Mouse (Mus musculus) CH12.LX (cell line): ENCODE measurements at regions not wholly inside any gene's neighbourhood (a gene's known extent, or its start where the extent isn't known, plus 50 kb on each side); places are given as distances from the start of the nearest gene placed in this dataset.

Experiments used
- DNase-seq: peaks from one replicate; pipeline ENCODE4 v3.0.0-alpha.2; 2013; ENCODE audit errors: extremely low read depth
- H3K27ac ChIP-seq: 2 replicates; pipeline ENCODE4 v1.5.1; 2012; ENCODE audit warnings: low read depth, mild to moderate bottlenecking, control low read depth, moderate library complexity; ENCODE audit not compliant: insufficient read depth
- H3K27me3 ChIP-seq: replicated peaks from 2 replicates; pipeline ENCODE3; 2012; ENCODE audit warnings: inconsistent platforms
- H3K36me3 ChIP-seq, 2 experiments: replicated peaks in 1 of 2; 2 replicates each; pipeline versions ENCODE3 to v1.6.1; 2012; ENCODE audit warnings: inconsistent platforms in 1 of 2, low read length in 1 of 2, mild to moderate bottlenecking in 1 of 2, mixed read lengths in 1 of 2, moderate library complexity in 1 of 2; ENCODE audit not compliant: control insufficient read depth in 1 of 2, insufficient read depth in 1 of 2
- H3K4me1 ChIP-seq, 2 experiments: 2 replicates each; pipeline ENCODE4 v1.6.1; 2012; ENCODE audit warnings: inconsistent platforms in 1 of 2, moderate library complexity in 1 of 2; ENCODE audit not compliant: insufficient read depth in 2 of 2, control insufficient read depth in 1 of 2
- H3K4me2 ChIP-seq: 2 replicates; pipeline ENCODE4 v1.6.1; 2012; ENCODE audit warnings: low read depth, mild to moderate bottlenecking, control low read depth; ENCODE audit not compliant: poor library complexity, insufficient read depth, severe bottlenecking
- H3K4me3 ChIP-seq, 3 experiments: fragments of 150-350 bp in 1 of 3; sonication (generic) in 1 of 3; replicated peaks in 1 of 3; 2 replicates each; pipeline versions ENCODE3 to v1.5.1; 2011 to 2012; ENCODE audit warnings: low read depth in 2 of 3, low read length in 2 of 3, mild to moderate bottlenecking in 2 of 3, moderate library complexity in 2 of 3, control low read depth in 1 of 3, improper control_type of control experiment in 1 of 3, inconsistent platforms in 1 of 3, mixed read lengths in 1 of 3; ENCODE audit not compliant: poor library complexity in 1 of 3
- H3K79me2 ChIP-seq: replicated peaks from 2 replicates; pipeline ENCODE4 v1.6.1; 2012; ENCODE audit warnings: mild to moderate bottlenecking, moderate library complexity; ENCODE audit not compliant: control insufficient read depth, poor library complexity, insufficient read depth, severe bottlenecking; ENCODE audit errors: extremely low read depth
- H3K9ac ChIP-seq: 2 replicates; pipeline ENCODE4 v1.6.1; 2012; ENCODE audit warnings: low read depth, mild to moderate bottlenecking, control low read depth, moderate library complexity; ENCODE audit not compliant: insufficient read depth
- H3K9me3 ChIP-seq: replicated peaks from 2 replicates; pipeline ENCODE3; 2012; ENCODE audit warnings: low read length, inconsistent platforms, mixed read lengths
- BHLHE40 ChIP-seq: IDR thresholded peaks from 2 replicates; pipeline ENCODE4 v1.6.1; 2011; ENCODE audit warnings: mild to moderate bottlenecking, low read depth, low read length, improper control_type of control experiment
- CTCF ChIP-seq, 2 experiments: IDR thresholded peaks in 1 of 2; conservative IDR thresholded peaks in 1 of 2; 2 replicates each; pipeline ENCODE4 v1.5.1; 2011 to 2012; ENCODE audit warnings: low read depth in 2 of 2, low read length in 2 of 2, improper control_type of control experiment in 1 of 2, inconsistent platforms in 1 of 2, mild to moderate bottlenecking in 1 of 2, moderate library complexity in 1 of 2
- E2F4 ChIP-seq: IDR thresholded peaks from 2 replicates; pipeline ENCODE4 v1.6.1; 2011; ENCODE audit warnings: low read depth, low read length, improper control_type of control experiment; ENCODE audit not compliant: insufficient replicate concordance
- ELF1 ChIP-seq: IDR thresholded peaks from 2 replicates; pipeline ENCODE4 v1.6.1; 2014; ENCODE audit warnings: low read depth, mild to moderate bottlenecking, inconsistent platforms, low read length, improper control_type of control experiment
- ETS1 ChIP-seq: conservative IDR thresholded peaks from 2 replicates; pipeline ENCODE4 v1.6.1; 2012; ENCODE audit warnings: low read depth, mild to moderate bottlenecking, inconsistent platforms, low read length, improper control_type of control experiment, moderate library complexity
- GABPA ChIP-seq: IDR thresholded peaks from 2 replicates; pipeline ENCODE4 v1.6.1; 2012; ENCODE audit warnings: low read depth, low read length, improper control_type of control experiment, inconsistent platforms; ENCODE audit not compliant: insufficient replicate concordance
- HCFC1 ChIP-seq: IDR thresholded peaks from 2 replicates; pipeline ENCODE4 v1.6.1; 2012; ENCODE audit warnings: low read depth, mild to moderate bottlenecking, inconsistent platforms, low read length, improper control_type of control experiment
- JUN ChIP-seq: IDR thresholded peaks from 2 replicates; pipeline ENCODE4 v1.6.1; 2011; ENCODE audit warnings: low read depth, mild to moderate bottlenecking, low read length, improper control_type of control experiment, moderate library complexity; ENCODE audit not compliant: insufficient read depth
- KAT2A ChIP-seq: IDR thresholded peaks from 2 replicates; pipeline ENCODE4 v1.6.1; 2012; ENCODE audit warnings: low read length, improper control_type of control experiment, inconsistent platforms; ENCODE audit not compliant: insufficient replicate concordance
- MAFK ChIP-seq: IDR thresholded peaks from 2 replicates; pipeline ENCODE4 v1.6.1; 2011; ENCODE audit warnings: low read length, improper control_type of control experiment; ENCODE audit not compliant: insufficient replicate concordance
- MAX ChIP-seq: IDR thresholded peaks from 2 replicates; pipeline ENCODE4 v1.6.1; 2011; ENCODE audit warnings: low read length, improper control_type of control experiment
- MAZ ChIP-seq: IDR thresholded peaks from 2 replicates; pipeline ENCODE4 v1.6.1; 2012; ENCODE audit warnings: low read depth, mild to moderate bottlenecking, inconsistent platforms, low read length, improper control_type of control experiment, moderate library complexity
- MEF2A ChIP-seq: IDR thresholded peaks from 2 replicates; pipeline ENCODE4 v1.6.1; 2014; ENCODE audit warnings: low read depth, mild to moderate bottlenecking, inconsistent platforms, low read length, improper control_type of control experiment, borderline replicate concordance
- MXI1 ChIP-seq: IDR thresholded peaks from 2 replicates; pipeline ENCODE4 v1.6.1; 2011; ENCODE audit warnings: mild to moderate bottlenecking, low read depth, low read length, improper control_type of control experiment
- NRF1 ChIP-seq: IDR thresholded peaks from 2 replicates; pipeline ENCODE4 v1.6.1; 2014; ENCODE audit warnings: low read depth, mild to moderate bottlenecking, inconsistent platforms, low read length, improper control_type of control experiment, moderate library complexity
- PAX5 ChIP-seq: IDR thresholded peaks from 2 replicates; pipeline ENCODE4 v1.6.1; 2012; ENCODE audit warnings: low read length, inconsistent platforms, mixed read lengths
- POLR2A ChIP-seq: IDR thresholded peaks from 2 replicates; pipeline ENCODE4 v1.6.1; 2011; ENCODE audit warnings: low read depth, mild to moderate bottlenecking, improper control_type of control experiment, low read length
- POLR2AphosphoS2 ChIP-seq: IDR thresholded peaks from 2 replicates; pipeline ENCODE4 v1.6.1; 2011; ENCODE audit warnings: low read depth, low read length, improper control_type of control experiment
- RCOR1 ChIP-seq: conservative IDR thresholded peaks from 2 replicates; pipeline ENCODE4 v1.6.1; 2012; ENCODE audit warnings: low read depth, mild to moderate bottlenecking, inconsistent platforms, low read length, improper control_type of control experiment
- SMC3 ChIP-seq: IDR thresholded peaks from 2 replicates; pipeline ENCODE4 v1.6.1; 2011; ENCODE audit warnings: low read depth, low read length, improper control_type of control experiment
- TBP ChIP-seq: conservative IDR thresholded peaks from 2 replicates; pipeline ENCODE4 v1.6.1; 2011; ENCODE audit warnings: low read depth, low read length, improper control_type of control experiment
- TCF12 ChIP-seq: IDR thresholded peaks from 2 replicates; pipeline ENCODE4 v1.6.1; 2014; ENCODE audit warnings: low read depth, mild to moderate bottlenecking, inconsistent platforms, low read length, improper control_type of control experiment
- USF1 ChIP-seq: IDR thresholded peaks from 2 replicates; pipeline ENCODE4 v1.6.1; 2014; ENCODE audit warnings: low read depth, mild to moderate bottlenecking, inconsistent platforms, low read length, improper control_type of control experiment
- ZC3H11A ChIP-seq: IDR thresholded peaks from 2 replicates; pipeline ENCODE4 v1.6.1; 2012; ENCODE audit warnings: low read depth, mild to moderate bottlenecking, inconsistent platforms, low read length, improper control_type of control experiment
- ZKSCAN1 ChIP-seq: IDR thresholded peaks from 2 replicates; pipeline ENCODE4 v1.6.1; 2012; ENCODE audit warnings: low read depth, inconsistent platforms, low read length, improper control_type of control experiment, borderline replicate concordance
- ZMIZ1 ChIP-seq: IDR thresholded peaks from 2 replicates; pipeline ENCODE4 v1.6.1; 2012; ENCODE audit warnings: low read depth, mild to moderate bottlenecking, inconsistent platforms, low read length, improper control_type of control experiment
- ZNF384 ChIP-seq: IDR thresholded peaks from 2 replicates; pipeline ENCODE4 v1.6.1; 2012; ENCODE audit warnings: low read depth, low read length, improper control_type of control experiment, inconsistent platforms
- dilution Hi-C: fragments of 300-500 bp; cut with MboI; formaldehyde crosslinking; loops from 2 replicates; pipeline ENCODE4 v1.14.3; 2020; ENCODE audit warnings: low sequenced_read_pairs; ENCODE audit not compliant: extremely low pct_unique_long_range_greater_than_20kb, extremely low pct_ligation_motif_present
- in situ Hi-C: fragments of 300-500 bp; cut with MboI; formaldehyde crosslinking; loops from 3 replicates; pipeline ENCODE4 v1.14.3; 2019; ENCODE audit warnings: low sequenced_read_pairs, low pct_ligation_motif_present, low pct_unique_long_range_greater_than_20kb, mixed read lengths

GRCm38 (mm10) chr3:102292385-102292784, 87.9 kb upstream of the Vangl1 start:
- in situ Hi-C loops: no loop called here
- no peaks in the 10 kb centered on the region for H3K79me2 ChIP-seq
- no peak overlapping the region for H3K27ac ChIP-seq
- H3K4me3 ChIP-seq: no peak overlapping the region
- no peaks in the 10 kb centered on the region for H3K36me3 ChIP-seq
- TF ChIP-seq ZKSCAN1 (no peak), E2F4 (no peak), KAT2A (no peak), BHLHE40 (no peak), CTCF (conservative IDR thresholded peaks at IDR 0.05 in 1 of 2, IDR thresholded peaks at IDR 0.05 in 1 of 2; ENCODE audit: low read depth in 2 of 2, low read length in 2 of 2) (no peak), POLR2A (no peak), MXI1 (no peak), JUN (no peak)
- no peaks in the 10 kb centered on the region for H3K27me3 ChIP-seq
- no peak overlapping the region for H3K9ac ChIP-seq
- no peaks in the 10 kb centered on the region for H3K4me1 ChIP-seq
- H3K9me3 ChIP-seq: peaks cover 11% of the 10 kb centered on the region
- DNase-seq: no peak
- dilution Hi-C loops: no loop called here
- no peak overlapping the region for H3K4me2 ChIP-seq

GRCm38 (mm10) chr3:102281983-102282382, 77.5 kb upstream of the Vangl1 start:
- Histone ChIP-seq H3K4me3 (no peak overlapping the region), H3K9ac (no peak overlapping the region), H3K4me2 (no peak overlapping the region), H3K27me3 (no peaks in the 10 kb centered on the region), H3K36me3 (no peaks in the 10 kb centered on the region), H3K9me3 (no peaks in the 10 kb centered on the region), H3K27ac (no peak overlapping the region), H3K4me1 (no peaks in the 10 kb centered on the region), H3K79me2 (no peaks in the 10 kb centered on the region)
- dilution Hi-C loops: no loop called here
- TF ChIP-seq MXI1: no peak
- TF ChIP-seq ELF1: no peak
- TF ChIP-seq ZNF384: no peak
- TF ChIP-seq SMC3: no peak
- TF ChIP-seq HCFC1: no peak
- no peak for TF ChIP-seq ZMIZ1
- TF ChIP-seq ZC3H11A: no peak
- in situ Hi-C loops: no loop called here
- no peak for DNase-seq

GRCm38 (mm10) chr3:102276758-102277157, 72.3 kb upstream of the Vangl1 start:
- Histone ChIP-seq H3K79me2 (no peaks in the 10 kb centered on the region), H3K27me3 (no peaks in the 10 kb centered on the region), H3K4me2 (no peak overlapping the region), H3K4me1 (no peaks in the 10 kb centered on the region), H3K9me3 (no peaks in the 10 kb centered on the region), H3K4me3 (no peak overlapping the region), H3K36me3 (no peaks in the 10 kb centered on the region), H3K9ac (no peak overlapping the region), H3K27ac (no peak overlapping the region)
- in situ Hi-C loops (no loop called here), dilution Hi-C loops (no loop called here)
- no peak for DNase-seq
- no peak for TF ChIP-seq TCF12
- TF ChIP-seq MAZ: no peak
- TF ChIP-seq HCFC1: no peak
- no peak for TF ChIP-seq POLR2A
- TF ChIP-seq ETS1: no peak
- no peak for TF ChIP-seq JUN
- TF ChIP-seq MAX: no peak
- TF ChIP-seq BHLHE40: no peak
- no peak for TF ChIP-seq ZMIZ1
- no peak for TF ChIP-seq MEF2A
- no peak for TF ChIP-seq PAX5
- TF ChIP-seq NRF1: no peak
- no peak for TF ChIP-seq MAFK
- no peak for TF ChIP-seq TBP
- no peak for TF ChIP-seq ZC3H11A
- no peak for TF ChIP-seq POLR2AphosphoS2
- TF ChIP-seq GABPA: no peak
- no peak for TF ChIP-seq RCOR1
- TF ChIP-seq USF1: no peak
